Mouse (Mus musculus) heart, adult 9 months (tissue): ENCODE measurements at regions not wholly inside any gene's neighbourhood (a gene's known extent, or its start where the extent isn't known, plus 50 kb on each side); places are given as distances from the start of the nearest gene placed in this dataset.
A peak's percentile ranks its signal among the peaks of the same experiment; 100 is the strongest.

Experiments used
- DNase-seq, 2 experiments: peaks; one replicate each; pipeline ENCODE4 v3.0.0; 2022; ENCODE audit warnings: low spot score in 2 of 2

DNA sequence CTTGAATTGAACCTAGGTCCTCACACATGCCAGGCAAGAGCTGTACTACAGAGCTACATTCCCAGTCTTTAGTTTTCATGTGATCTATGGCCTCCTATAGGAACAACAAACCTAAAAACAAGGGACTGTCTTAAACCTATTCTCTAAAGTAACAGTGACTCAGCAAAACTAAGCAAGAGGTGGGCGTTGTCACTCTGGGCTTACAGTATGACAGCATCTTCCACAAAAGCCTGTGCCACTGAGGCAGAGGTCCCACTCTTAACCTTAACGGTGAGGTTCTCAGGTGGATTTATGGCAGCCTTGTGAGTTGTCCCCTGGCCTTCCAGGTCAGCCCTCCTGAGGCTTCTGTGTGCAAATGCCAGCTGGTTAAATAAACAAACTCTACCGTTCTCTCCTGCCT lies 82.5 kb upstream of the Irx3 start:
- DNase-seq = no peak

DNA sequence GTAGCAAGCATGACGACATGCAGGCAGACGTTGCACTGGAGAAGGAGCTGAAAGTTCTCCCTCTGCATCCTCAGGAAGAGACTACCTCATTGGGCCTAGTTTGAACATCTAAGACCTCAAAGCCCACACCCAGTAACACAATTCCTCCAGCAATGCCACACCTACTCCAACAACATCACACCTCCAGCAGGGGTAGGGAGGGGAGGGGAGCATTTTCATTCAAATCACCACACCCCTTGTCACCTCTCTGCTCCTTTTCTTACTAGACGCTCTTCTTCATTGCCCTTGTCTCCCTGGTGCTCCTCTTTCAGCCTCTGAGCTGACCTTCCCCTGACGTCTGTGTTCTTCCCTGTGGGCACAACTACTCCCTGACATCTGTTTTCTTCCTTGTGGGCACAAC lies 81.1 kb upstream of the Irx3 start:
- no peak for DNase-seq

DNA sequence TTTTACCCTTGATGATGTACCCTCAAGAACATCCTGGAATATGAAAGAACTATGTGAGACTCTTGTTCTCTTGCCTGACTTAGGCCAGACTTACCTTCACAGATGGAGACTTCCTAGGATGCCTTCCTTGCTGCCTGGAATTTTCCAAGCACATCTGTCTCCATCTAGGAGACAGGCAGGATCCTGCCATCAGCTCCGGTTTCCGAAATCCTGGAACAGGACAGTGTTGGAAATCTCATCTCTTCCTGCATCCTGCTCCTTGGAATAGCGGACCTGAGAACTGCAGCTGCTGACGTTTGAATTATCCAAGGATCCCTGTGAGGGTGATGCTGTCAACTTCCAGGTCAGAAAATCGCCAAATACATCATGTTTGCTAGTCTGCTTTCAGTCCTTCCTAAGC lies 77.0 kb upstream of the Irx3 start:
- no peak for DNase-seq

DNA sequence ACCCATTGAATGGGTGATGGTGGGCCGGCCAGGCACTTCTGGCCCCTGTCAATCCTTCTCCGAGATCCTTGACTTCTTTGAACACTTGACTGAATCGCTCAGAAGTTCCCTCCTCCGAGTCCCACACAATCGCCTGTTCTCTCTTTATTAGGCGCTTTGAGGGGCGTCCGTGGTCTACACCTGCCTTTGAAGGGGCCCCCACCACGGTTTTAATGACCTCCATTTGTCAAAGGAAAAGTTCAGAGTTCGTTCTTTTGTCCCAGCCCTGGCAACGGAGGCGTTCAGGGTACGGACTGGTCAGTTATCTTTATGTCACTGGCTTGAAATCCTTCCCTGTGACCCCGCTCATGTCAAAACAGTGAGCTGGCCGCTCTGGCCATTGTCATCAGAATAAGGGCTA lies 74.3 kb upstream of the Irx3 start:
- DNase-seq = no peak

DNA sequence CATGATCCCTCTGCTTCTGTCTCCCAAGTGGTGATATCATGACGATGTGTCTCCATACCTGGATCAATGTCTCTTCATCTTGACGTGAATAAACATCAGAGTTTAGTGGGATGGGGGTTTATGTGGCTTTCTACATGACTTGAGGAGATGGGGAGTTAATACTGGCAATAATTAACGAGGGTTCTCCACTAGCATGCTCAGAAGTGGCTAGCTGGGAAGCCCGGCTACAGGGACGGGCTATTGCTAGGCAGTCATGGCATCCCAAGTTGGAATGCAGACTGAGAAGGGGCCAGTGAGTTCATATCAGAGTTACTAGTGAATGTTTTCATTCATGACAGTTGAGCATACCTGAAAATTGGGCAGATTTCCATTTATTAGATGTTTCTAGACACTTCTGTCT lies 71.4 kb upstream of the Irx3 start:
- DNase-seq = no peak

DNA sequence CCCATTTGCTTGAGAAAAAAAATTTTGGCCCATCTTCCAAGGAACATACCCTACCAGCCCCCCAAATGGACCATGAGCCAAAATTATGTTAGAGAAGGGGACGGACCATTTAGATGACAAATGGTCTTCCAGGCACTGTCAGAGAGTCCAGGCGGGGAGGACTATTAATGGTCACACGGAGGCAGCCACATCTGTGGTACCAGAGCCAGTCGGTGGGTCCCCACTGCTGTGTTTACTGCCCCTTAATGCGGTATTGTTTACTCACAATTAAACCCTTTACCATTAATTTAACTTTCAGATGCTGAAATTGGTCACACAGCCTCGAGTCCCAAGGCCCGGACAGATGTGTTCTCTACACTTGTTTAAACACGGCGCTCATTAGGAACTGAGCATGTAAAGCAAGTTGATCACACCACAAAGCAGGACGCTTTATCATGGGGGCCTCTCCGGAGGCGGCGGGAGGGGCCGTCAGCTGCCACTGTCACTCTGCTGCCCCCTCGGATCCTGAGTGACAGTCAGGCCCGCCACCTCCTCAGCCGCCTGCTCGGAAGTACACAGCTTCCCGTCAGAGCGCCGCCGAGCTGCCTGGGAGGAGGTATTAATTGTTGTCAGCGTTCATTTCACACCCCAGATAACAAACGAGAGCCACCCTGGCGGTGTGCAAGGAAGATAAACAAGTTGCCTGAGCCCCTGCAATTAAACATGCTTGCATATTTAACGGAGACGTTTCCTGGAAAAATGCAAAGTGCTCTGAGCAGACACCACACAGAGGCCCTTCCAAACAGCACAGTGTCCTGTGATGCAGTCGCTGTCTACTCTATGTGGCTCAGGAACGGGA lies 70.6 kb upstream of the Irx3 start:
- peak in 1 of 2 experiments; percentile 14 for DNase-seq

DNA sequence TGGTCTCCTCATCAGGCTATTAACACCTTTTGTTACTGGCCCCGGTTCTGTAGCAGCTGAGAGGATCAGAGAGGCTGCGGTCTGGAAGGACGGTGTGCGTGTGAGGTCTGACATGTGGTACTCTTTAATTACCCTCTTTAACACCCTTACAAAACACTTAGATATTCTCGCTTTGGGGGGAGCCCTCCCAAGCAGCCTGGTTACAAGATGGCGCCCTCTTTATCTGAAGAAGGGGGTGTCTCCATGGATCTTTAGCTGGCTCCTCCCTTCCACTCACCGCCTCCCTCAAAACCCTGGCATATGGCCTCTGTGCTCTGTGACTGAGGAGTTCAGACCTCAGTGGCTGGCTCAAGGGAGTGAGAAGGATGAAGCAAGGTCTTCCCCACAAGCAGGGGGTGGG lies 65.2 kb upstream of the Irx3 start:
- no peak for DNase-seq

DNA sequence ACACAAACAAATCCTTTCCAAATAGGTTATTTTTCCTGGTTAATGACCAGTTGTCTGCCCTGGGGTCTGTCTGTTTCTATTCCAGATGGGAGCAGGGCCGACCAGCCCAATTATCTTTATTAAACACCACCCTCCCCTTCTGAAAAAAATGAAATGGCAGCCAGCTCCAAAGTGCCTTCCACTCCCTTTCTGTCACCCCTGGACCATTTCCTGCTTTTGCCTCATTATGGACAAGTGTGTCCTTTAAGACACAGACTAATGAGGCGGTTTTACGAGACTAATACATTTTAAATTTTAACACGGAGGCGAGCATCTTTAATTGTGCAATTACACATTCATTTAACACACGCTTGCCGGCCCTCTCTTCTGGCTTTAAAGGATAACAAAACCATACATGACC lies 64.2 kb upstream of the Irx3 start:
- DNase-seq = no peak

DNA sequence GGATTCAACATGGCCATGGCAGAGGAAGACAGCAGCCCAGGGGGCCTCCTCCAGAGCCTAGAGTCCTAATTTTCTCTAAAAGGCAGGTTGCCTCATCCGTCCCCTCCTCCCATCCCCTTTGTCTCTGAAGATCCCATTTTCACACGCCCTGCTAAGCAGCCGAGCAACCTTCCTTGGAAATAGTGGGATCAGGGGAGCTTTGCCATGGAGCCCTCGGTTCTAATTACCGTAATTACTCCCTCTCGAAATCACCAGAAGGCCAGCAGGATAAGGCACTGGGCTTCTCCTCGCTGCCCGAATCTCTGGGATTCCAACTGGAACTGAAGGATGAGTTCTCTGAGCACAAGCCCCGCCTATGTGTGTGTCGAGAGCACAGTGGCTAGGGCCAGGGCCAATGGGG lies 63.5 kb upstream of the Irx3 start:
- DNase-seq = no peak

DNA sequence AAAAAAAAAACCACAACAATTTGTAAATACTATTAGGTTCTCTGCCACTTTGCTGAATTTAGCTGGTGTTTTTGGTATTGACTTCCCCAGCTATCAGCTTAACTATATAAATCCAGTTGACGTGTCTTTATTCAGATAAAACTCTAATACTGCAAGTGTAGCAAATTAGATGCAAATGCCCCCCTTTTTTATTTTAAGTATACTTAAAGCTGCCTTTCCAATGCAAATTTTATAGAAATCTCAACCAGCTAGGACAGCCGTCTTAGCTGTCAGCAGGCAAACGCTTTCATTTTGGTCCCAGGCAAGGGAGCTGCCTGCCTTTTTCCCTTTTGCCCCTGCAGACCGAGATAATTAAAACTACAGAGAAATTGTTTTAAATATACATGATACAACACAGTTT lies 61.6 kb upstream of the Irx3 start:
- no peak for DNase-seq

DNA sequence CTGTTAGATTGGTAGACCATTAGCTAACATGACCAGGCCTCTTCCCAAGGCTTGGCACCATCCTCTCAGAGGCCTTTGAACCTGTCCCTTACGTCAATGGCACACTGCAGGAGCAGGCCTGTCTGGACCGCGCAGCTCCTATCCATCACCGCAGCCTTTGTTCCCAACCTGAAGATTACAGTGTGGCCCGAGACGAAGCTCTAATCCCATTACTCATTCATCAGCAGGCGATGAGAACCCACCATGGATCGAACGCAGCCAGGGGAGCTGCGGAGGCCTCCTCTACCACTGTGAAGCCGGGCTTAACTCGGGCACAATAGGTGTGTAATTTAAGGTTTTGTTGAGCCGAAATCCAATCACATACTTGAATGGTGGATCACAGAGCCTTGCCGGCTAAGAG lies 54.0 kb upstream of the Irx3 start:
- DNase-seq = no peak

DNA sequence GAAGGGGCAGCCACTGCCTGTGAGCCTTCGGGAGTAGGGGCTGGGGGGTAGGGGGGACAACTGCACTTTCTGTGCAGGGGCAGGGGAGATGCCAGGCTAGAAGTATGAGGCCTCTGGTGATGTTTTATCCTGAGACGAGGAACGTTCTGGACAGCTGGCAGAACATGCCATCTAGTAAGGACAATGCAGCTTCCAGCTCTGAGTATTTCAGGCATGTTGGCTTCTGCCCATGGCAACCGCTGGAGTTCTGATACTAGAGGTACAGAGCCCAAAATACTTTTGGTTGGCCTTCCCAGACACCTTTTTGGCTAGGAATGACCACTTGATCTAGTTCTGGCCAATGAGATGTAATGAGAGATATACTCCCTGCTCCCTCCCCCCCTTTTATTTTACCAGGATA lies 52.5 kb upstream of the Irx3 start:
- peak; percentile 26 to 55 for DNase-seq

DNA sequence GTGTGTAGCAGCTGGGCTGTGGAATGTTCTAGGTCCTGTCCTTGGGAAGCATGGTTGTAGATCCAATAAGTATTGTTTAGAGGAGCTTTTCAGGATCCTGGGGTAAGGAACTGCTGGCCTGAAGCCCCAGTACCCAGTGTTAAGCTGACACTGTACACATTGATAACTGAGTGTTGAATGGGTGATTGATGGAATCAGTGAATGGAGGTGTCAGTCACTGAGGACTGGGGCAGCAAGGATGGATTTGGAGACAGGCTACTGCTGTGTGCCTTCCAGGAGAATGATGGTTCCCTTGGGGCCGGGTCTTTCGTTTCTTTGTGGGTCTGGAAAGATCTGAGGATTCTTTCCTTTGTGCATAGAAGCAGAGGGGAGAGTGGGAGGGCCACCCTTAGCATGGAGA lies 51.9 kb upstream of the Irx3 start:
- no peak for DNase-seq

DNA sequence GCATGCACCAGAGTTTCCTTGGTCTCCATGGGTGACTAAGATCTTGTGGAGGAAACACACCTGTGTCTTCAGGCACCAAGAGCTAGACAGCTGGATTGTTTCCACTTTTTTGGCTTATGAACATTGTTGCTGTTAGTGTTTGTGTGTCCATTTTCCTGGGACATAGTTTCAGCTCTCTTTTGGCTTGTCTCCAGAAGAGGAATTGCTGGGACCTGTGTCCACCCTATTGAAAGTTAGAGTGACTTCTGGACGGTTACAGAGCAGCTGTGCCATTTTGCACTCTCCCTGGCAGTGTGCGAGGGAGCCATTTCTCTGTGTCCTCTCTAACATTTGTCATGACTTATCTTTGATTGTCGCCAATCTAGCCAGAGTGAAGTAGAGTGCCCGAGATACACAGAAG lies 51.5 kb upstream of the Irx3 start:
- peak in 1 of 2 experiments; percentile 10 for DNase-seq
